Mouse (Mus musculus): ENCODE results near the gene Pex3.
A peak's percentile ranks its signal among the peaks of the same experiment; 100 is the strongest.
"Not testable (repeated sequence)": the region's sequence is repeated elsewhere in the genome, so short reads cannot be mapped to it uniquely, and the experiment has no call there.

Pex3 gene

DNA sequence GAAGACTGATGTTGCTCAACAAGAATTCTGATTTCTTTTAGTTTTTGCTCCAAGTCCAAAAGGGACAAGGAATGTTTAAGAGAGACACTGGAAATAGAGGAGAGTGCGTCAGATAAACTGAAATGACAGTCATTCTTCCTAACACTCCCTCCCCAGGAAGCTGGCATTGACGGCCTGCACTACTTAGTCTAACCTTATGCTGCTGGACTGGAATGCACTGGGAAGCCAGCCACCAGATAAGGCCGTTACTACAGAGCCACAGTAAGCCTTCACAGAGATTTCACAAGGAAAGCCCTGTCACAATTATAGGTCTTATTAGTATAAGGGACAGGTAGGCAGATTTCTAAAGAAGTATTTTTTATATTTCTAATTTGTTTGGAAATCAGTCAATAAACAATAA lies 18.2 kb downstream of the Pex3 start:
- no peak for DNase-seq

DNA sequence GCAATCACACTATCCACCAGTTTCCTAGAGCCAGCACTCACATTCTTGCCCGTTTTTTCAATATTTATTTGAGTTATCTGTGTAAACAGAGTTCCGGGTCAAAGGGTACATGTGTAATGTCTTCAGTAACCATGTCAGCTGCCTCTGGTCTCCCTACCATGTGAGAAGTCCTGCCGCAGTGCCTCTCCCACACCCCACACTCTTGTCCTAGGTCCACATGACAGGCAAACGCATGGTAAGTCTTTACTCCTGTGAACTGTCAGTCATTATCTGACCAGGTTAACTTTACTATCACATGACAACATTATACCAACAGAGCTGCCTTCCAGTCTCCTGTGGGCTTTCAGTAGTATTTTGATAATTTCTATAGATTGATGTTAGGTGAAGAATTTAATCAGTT lies 24.8 kb downstream of the Pex3 start:
- no peak for DNase-seq

DNA sequence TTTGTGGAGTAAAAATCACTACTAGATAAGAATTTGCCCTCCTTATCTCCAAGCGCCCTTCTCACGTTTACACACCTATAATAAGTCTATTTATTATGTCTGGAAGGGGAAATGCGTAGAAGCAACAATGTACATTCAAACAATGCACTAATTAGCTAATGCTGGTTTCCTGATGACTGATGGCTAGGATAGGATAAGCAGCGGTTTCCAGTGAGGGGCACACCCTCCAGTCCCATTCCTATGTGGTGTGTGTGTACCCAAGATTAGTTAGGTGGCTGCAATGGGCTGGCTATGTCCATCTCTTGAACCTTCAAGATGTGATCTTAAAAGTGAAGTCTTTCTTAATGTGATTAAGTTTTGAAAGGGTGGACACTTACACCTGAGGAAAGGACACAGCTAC lies 31.1 kb downstream of the Pex3 start:
- no peak for DNase-seq

DNA sequence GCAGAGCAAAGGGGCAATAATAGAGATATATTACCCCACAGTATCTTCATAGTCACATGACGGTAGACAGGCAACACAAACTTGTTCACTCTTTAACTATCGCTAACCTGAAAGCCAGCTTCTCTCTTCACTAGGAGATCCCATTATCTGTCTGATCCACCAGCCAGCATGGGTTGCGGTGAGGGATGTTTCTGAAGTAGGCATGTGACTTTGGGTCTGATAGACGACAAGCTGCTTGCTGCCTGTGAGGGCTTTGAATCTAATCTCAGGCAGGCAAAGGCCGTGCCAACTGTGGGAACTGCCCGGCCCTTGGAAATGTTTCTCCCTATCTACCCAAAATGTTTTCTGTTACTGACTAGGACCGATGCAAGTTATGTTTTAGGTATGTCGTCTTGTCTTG lies 50.6 kb downstream of the Pex3 start:
- DNase-seq: no peak

DNA sequence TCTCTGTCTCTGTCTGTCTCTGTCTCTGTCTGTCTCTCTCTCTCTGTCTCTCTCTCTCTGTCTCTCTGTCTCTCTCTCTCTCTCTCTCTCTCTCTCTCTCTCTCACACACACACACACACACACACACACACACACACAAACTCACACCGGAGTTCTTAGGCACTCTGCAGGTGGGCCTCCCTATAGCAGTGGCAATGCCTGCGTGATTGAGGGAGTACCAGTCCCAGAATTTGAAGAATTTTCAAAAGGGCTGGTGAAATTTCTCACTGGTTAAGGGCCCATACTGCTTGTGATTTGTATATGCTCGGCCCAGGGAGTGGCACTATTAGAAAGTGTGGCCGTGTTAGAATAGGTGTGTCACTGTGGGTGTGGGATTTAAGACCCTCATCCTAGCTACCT lies 51.4 kb downstream of the Pex3 start:
- not testable (repeated sequence) for DNase-seq

DNA sequence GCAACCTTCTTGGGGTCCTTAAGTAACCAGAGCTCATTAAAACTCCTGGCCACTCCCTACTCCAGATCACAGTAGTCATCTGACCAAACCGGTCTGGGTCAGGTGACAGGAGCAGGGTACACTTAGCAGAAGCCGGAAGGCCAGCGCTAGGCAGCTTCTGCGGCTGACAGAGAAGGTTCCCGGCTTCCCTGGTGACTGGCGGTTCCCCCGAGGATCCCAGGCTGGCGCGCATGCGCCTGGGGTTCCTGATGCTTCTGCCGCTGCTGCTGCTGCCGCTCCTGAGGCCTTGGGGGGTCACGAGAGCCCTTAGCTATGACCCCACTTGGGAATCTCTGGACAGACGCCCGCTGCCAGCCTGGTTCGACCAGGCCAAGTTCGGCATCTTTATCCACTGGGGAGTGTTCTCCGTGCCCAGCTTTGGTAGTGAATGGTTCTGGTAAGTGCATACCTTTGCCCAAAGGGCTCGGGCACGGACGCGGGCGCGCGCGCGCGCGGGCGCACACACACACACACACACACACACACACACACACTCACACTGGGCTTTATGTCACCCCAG lies 51.9 kb downstream of the Pex3 start:
- peak; percentile 92 for DNase-seq

DNA sequence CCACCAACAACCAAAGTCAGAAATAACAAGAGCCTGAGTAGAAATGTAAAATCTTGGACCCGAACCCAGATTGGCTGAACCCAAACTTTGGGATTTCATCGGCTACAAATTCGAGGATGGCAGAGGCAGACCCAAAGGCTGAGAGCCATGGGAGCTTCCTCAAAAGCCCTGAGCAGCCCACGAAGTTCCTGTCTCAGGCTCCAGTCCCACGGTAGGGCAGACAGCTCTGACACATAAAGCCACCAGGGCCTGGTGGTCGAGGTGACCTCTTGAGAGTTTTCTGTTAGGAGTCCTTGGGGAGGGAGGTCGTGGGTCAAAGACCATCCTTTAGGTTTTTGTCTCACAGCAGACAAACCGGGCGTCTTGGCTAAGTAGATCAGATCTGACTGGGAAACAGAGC lies 52.5 kb downstream of the Pex3 start:
- DNase-seq: peak; percentile 24

DNA sequence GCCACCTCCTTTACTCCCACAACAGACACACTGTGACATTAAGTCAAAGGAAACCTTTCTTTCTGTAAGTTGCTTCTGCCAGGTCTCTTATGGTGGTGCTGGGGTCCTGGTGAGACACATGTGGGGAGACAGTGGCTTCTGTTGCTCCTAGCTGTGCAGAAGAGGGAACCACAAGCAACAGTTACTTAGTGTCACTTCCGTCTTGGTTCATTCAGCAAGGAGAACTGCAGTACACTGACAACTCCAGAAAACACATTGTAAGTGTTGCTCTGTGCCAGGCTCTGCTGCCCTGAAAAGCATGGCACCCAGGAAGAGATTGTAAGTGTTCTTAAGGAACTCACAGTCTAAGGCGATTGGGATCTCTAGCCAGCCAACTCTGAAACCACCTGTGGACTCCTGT lies 53.6 kb downstream of the Pex3 start, which contains the start of gene Fuca2:
Gene Fuca2, plus strand, starts transcription at position 210 of the 400 bp plus-strand sequence.
- DNase-seq: no peak

DNA sequence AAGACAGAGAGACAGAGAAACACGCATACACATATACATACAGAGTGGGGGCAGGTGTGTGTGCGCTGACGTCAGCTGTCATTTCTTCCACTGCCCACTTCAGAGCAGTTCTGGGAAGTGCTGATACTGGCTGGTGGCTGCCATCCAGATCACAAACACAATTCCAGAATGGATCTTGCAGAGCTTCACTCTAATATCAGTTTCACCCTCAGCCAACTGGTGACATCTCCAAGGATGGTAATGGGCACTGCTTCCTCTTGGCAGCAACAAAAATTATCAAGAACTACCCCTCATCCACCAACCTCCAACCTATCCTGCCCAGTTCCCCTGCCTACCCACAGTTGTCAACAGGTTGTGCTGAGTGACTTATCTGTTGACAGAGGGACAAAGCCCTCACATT lies 56.6 kb downstream of the Pex3 start:
- DNase-seq: no peak

DNA sequence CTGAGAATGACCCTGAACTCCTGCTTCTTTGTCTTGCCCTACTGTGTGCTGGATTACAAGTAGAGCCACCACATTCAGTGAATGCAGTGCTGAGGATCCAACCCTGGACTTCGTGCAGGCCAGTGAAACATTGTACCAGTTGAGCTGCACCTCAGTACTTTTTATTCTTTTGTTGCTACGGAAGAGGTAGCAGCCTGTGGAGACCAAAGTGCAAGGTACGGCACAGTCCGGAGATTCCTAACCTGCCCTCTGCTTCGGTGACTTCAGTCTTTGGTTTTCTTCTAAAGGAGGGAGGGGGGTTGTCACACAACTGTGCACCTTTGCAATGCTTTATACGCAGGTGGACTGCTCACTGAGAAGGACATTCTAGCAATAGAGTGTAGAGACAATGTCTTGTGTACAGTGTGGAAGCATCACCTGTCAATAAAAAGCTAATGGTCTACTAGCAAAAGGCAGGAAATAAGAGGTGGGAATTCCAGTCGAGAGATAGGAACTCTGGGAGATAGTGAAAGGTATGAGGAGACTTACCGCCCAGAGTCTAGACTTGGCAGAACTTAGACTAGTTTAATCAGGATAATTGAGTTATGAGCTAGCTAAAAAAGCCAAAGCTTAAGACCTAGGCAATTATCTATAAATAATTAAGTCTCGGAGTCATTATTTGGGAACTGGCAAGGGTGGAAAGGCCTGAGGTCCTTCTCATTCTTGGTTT lies 58.8 kb downstream of the Pex3 start:
- DNase-seq: peak; percentile 33

DNA sequence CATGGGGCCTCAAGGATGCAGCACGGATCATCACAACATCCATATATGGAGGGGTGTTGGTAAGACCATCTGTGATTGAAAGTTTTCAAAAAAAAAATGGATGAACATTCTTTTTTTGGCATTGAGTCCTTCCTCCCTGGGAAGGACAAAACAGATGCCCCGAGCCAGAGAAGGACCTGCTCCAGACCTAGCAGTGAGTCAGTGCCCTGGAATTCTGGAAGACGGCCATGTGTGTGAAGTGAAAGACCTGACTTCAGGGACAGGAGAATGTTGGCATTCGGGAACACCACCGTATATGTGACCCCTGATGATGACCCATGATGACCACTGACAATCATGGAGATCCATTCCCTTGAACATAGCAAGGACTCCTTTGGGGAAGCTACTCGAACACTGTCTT lies 63.3 kb downstream of the Pex3 start:
- DNase-seq: no peak

DNA sequence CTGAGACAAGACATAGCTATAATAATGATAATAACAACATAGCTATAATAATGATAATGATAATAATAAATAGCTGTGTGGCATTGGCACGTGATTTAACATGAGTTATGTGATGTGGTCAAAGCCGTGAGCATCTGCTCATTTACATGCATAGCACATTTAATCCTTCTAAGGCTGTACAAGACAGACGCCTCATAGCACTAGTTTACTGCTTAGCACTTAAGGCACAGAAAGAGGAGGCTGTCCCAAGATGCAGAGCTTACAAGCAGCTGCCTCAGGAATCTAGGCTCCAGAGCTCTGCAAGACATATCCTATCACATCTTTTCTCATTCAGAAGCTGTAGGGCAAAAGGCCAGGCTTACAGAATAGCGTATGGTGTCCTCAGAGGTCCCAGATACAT lies 67.0 kb downstream of the Pex3 start:
- DNase-seq: no peak

DNA sequence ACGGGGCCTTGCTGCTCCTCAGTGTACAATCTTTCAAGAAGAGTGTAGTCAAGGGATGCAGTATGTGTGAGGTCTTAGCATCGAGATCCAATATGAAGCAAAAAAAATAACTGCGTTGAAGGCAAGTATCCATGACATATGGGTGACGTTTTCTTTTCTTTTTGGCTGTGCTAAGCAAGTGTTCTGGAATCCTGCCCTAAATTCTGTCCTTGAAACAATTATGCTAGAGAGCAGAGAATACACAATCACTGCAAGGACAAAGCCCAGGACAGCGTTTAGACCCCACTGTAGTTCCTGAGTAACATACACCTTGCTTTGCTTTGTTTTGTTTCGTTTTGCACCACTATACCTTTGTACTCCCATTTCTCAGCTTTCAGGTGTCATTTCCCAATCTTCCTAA lies 73.6 kb downstream of the Pex3 start:
- DNase-seq: no peak

DNA sequence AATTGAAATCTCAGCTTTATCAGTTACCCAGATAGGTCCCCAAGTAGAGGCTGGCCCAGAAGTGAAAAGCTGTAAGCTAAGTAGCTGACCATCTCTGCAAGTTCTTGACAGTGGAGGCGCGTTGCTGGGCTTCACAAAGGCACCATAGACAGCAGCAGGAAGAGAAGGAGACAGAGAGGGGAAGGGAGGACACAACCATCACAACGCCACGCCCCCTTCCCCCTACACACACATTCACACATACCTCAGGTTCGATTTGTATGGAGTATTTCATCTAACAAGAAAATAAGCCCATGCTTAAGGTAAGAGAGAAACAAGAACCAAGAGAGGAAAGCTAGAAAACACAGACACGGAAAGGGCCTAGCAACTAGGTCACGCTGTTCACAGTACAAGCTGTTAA lies 77.8 kb downstream of the Pex3 start:
- no peak for DNase-seq

DNA sequence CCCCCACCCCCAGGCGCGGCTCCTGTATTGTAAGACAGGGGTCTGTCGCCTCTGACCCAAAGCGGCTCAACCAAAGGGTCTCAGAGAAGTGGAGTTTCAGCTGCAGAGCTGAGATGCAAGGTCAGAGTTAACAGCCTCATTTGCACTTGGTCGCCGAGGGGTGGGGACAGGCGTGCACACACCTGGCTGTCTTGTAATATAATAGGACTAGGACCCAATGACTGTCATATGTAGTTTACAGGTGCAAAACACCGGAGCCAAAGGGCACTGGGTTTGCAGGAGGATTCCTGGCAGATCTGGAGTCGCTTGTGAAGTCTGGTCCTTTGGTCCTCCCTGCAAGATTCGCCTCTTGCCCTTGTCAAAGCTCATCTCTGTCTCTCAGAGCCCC lies 78.4 kb downstream of the Pex3 start:
- DNase-seq: peak; percentile 18
